Mouse (Mus musculus) gonadal fat pad, adult 2 months (tissue): Measurements from ENCODE around the gene Tmem43. TPM values are rescaled to one million over a fixed set of nuclear protein-coding genes. Genes with fewer than 3 reads are reported as not detected.

Experiments used
- DNase-seq: peaks from one replicate; pipeline ENCODE4 v3.0.0-alpha.2; 2012; ENCODE audit warnings: low read depth
- polyA plus RNA-seq: library from polyadenylated mRNA; depleted of rRNA; stranded (reverse); fragments of >200 nt; gene quantifications from 2 replicates; pipeline ENCODE4 v1.2.3, GENCODE M21; 2012; rRNA removed

Gene Tmem43
- polyA plus RNA-seq, 1 experiment = 109 TPM

- DNase-seq = no peak
Measured at GRCm38 (mm10) chr6:91533359-91533758, 59.9 kb downstream of the Tmem43 start.

- DNase-seq = no peak
Measured at GRCm38 (mm10) chr6:91533771-91534170, 60.3 kb downstream of the Tmem43 start.

- no peak for DNase-seq
Measured at GRCm38 (mm10) chr6:91534268-91534667, 60.8 kb downstream of the Tmem43 start.

DNA sequence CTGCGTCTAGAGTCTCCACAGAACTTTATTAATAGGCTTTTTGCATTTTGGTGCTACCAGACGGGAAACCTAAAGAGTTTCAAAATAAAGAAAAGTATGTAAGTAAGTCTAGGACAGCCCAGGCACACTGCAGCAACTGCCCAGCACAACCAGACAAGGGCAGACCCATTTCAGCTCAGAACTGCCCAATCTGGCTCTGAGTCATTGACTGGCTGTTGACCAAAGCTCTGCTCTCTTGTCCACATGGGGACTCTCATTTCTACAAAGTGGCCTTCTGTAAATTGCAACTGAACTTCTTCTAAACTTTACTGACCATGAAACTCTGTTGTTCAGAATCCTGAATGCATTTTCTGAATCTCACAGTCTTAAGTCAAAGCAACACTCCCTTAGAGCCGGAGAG is 61.7 kb downstream of the Tmem43 start:
- no peak for DNase-seq

DNA sequence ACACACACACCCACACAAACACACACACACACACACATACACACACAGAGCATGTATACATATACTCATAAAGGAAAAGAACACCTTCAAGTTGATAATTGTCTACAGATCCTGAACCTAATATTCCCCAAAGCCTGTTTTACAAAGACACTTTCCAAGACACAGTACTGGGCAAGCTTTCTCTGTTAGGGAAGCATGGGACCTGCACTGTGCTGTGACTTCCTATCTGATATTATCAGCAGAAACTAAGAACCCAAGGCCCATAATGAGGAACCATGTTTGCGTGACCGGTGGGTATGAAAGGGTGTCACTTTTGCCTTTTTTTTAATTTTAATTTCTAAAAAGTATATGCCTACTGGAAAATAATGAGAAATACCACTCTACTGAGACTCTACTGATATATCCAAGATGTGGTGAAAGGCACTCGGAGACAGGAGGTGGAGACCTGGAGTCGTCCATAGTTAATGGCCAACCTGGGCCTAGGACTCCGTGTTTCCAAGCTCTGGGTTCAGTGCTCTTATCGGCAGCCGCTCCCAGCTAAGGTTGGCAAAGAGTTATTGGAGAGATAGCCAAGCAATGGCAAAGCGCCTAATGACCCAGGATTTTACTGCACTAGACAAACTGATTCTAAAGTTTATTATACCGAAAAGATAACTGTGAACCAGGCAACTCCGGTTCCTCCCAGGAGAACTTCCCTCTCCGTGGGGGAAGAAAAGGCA is 62.7 kb downstream of the Tmem43 start:
- no peak for DNase-seq

Other genes with a start within 250 kb of the Tmem43 start
- not detected in 2 replicates for gene Wnt7a, start 62.3 kb upstream of the Tmem43 start, polyA plus RNA-seq
- 5.8 and 6.0 TPM in 2 replicates for gene Chchd4, start 157 bp upstream of the Tmem43 start, polyA plus RNA-seq
- 12.1 and 14.3 TPM in 2 replicates for gene Xpc, start 42.2 kb downstream of the Tmem43 start, polyA plus RNA-seq
- gene Lsm3, start 42.2 kb downstream of the Tmem43 start, polyA plus RNA-seq = 27.8 and 35.8 TPM in 2 replicates
- gene Slc6a6, start 210.3 kb downstream of the Tmem43 start, polyA plus RNA-seq = 51.6 and 58.7 TPM in 2 replicates